Mouse (Mus musculus) macrophage (primary cell): ENCODE results near the gene Prnp. TPM values are rescaled to one million over a fixed set of nuclear protein-coding genes. Genes with fewer than 3 reads are reported as not detected.

Experiments
- H3K27ac ChIP-seq: fragments of 350-480 bp; formaldehyde crosslinking; 2 replicates; pipeline ENCODE4 v1.9.0; 2021
- H3K36me3 ChIP-seq: fragments of 350-480 bp; formaldehyde crosslinking; 2 replicates; pipeline ENCODE4 v1.9.0; 2021; ENCODE audit errors: inconsistent target
- H3K4me3 ChIP-seq: fragments of 350-480 bp; formaldehyde crosslinking; 2 replicates; pipeline ENCODE4 v1.9.0; 2021; ENCODE audit errors: inconsistent target
- H3K79me2 ChIP-seq: fragments of 350-480 bp; formaldehyde crosslinking; 2 replicates; pipeline ENCODE4 v1.9.0; 2021; ENCODE audit errors: inconsistent target
- WGBS: methylation state at CpG from one replicate; pipeline ENCODE4 v1.1.7; 2026; ENCODE audit warnings: inconsistent platforms; ENCODE audit not compliant: missing documents; 5-methylcytosine and 5-hydroxymethylcytosine counted together
- polyA plus RNA-seq: library from polyadenylated mRNA; stranded (reverse); fragments of 250-400 nt; gene quantifications from 3 replicates; pipeline ENCODE4 v1.2.4, GENCODE M21; 2018; ENCODE audit warnings: inconsistent platforms

Gene Prnp
- polyA plus RNA-seq, 1 experiment from 2014 or later, result 25.4 TPM

DNA sequence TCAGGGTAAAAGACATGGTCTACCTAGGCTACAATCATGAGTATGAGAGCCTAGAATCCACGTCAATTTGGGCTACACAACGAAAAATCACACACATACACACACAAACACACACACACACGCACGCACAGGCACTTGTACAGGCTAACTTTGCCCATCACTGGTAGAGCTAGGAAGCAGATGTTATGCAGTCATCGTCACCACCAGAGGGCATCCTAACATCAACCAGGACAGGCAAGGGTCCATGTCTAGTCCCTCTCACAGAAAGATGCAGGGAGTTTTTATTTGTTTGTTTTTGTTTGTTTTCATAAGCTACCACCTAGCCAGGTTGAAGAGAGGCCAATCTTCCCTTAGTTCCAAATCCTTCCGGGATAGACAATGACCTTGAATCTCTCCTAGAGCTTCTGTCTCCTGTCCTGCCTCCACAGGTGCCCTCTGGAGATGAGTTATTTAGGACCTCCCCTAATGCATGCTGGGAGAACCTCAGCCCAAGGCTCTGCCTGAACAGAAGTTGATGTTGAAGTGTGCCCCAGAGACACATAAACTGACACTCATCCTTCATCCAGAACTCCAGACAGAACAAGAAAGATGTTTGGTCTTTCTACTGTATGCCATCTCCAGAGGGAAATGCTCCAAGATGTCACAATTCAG is 72.9 kb downstream of the Prnp start:
- Histone ChIP-seq H3K27ac (no peak overlapping the region), H3K36me3 (no peaks in the 10 kb centered on the region), H3K79me2 (no peaks in the 10 kb centered on the region), H3K4me3 (no peak overlapping the region)
- 10% methylated on average over 6 of the region's 6 CpGs for WGBS

DNA sequence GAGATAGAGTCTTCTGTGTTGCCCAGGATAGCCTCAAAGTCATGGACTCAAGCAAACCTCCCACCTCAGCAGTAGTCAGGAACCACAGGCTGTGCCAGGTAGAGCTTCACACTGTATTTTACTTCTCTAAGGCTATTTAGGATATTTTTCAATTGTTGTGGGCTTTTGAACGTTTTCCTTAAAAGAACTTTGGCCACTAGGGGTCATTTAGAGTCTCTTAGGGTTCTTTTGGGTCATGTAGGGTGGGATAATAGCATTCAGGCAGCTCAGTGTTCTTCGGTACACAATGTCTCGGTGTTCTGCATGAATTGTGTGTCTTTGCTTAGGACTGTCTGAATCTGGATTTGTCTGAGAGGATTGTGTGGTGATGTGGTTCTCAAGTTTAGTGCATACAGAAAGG is 78.2 kb downstream of the Prnp start:
- no peaks in the 10 kb centered on the region for H3K36me3 ChIP-seq
- H3K79me2 ChIP-seq, result no peaks in the 10 kb centered on the region
- no peak overlapping the region for H3K27ac ChIP-seq
- H3K4me3 ChIP-seq, result no peak overlapping the region
- 32% methylated on average over 3 of the region's 3 CpGs for WGBS

Other genes with a start within 250 kb of the Prnp start
- gene Erv3, start 50.2 kb upstream of the Prnp start, polyA plus RNA-seq, result not detected in 3 replicates
- not detected in 3 replicates for gene Prn, start within 50 bp of the Prnp start, polyA plus RNA-seq
- gene Prnd, start 40.9 kb downstream of the Prnp start, polyA plus RNA-seq, result 0.10 TPM in 1 of 3 replicates, not detected in the others
- gene Rassf2, start 120.3 kb downstream of the Prnp start, polyA plus RNA-seq, result 73.9 to 95.6 TPM (median 92.2 TPM) in 3 replicates
- gene Slc23a2, start 235.2 kb downstream of the Prnp start, polyA plus RNA-seq, result 42.4 to 55.7 TPM (median 53.2 TPM) in 3 replicates